Mouse (Mus musculus) heart, embryonic 15.5 days (tissue): ENCODE measurements at regions not wholly inside any gene's neighbourhood (a gene's known extent, or its start where the extent isn't known, plus 50 kb on each side); places are given as distances from the start of the nearest gene placed in this dataset.

Experiments used
- ATAC-seq: fragments of 200-750 bp; cut with Nextera tagmentation; replicated peaks from 2 replicates; pipeline ENCODE4 v1.8.0; 2017; ENCODE audit warnings: low read depth, moderate TSS enrichment; ENCODE audit not compliant: insufficient number of reproducible peaks, insufficient read depth, low FRiP score
- H3K27ac ChIP-seq: fragments of 300-500 bp; sonication (generic); 2 replicates; pipeline ENCODE4 v1.5.1; 2015; ENCODE audit warnings: mild to moderate bottlenecking, inconsistent platforms
- H3K27me3 ChIP-seq: fragments of 300-500 bp; sonication (generic); 2 replicates; pipeline ENCODE4 v1.6.1; 2015; ENCODE audit warnings: inconsistent platforms
- H3K36me3 ChIP-seq: fragments of 300-500 bp; sonication (generic); 2 replicates; pipeline ENCODE4 v1.6.1; 2015; ENCODE audit warnings: mild to moderate bottlenecking, inconsistent platforms
- H3K4me1 ChIP-seq: fragments of 300-500 bp; sonication (generic); replicated peaks from 2 replicates; pipeline ENCODE4 v1.6.1; 2015; ENCODE audit warnings: inconsistent platforms
- H3K4me2 ChIP-seq: fragments of 300-500 bp; sonication (generic); 2 replicates; pipeline ENCODE4 v1.6.1; 2015; ENCODE audit warnings: inconsistent platforms, mild to moderate bottlenecking, moderate library complexity
- H3K4me3 ChIP-seq: fragments of 300-500 bp; sonication (generic); 2 replicates; pipeline ENCODE4 v1.5.1; 2015; ENCODE audit warnings: mild to moderate bottlenecking, inconsistent platforms
- H3K9ac ChIP-seq: fragments of 300-500 bp; sonication (generic); 2 replicates; pipeline ENCODE4 v1.6.1; 2015; ENCODE audit warnings: mild to moderate bottlenecking, inconsistent platforms
- H3K9me3 ChIP-seq: fragments of 300-500 bp; sonication (generic); replicated peaks from 2 replicates; pipeline ENCODE4 v1.6.1; 2016; ENCODE audit warnings: inconsistent platforms
- WGBS: fragments of 180-500 bp; shearing (Covaris S2); methylation state at CpG from one replicate; pipeline ENCODE4 v1.1.7; 2015; ENCODE audit warnings: mixed read lengths; 5-methylcytosine and 5-hydroxymethylcytosine counted together

GRCm38 (mm10) chr9:47226476-47227271, 228.1 kb downstream of the Gm4791 start:
- H3K36me3 ChIP-seq, result no peaks in the 10 kb centered on the region
- no peaks in the 10 kb centered on the region for H3K4me1 ChIP-seq
- H3K27ac ChIP-seq, result no peak overlapping the region
- H3K4me3 ChIP-seq, result no peak overlapping the region
- H3K9ac ChIP-seq, result no peak overlapping the region
- H3K9me3 ChIP-seq, result no peaks in the 10 kb centered on the region
- no peak overlapping the region for H3K4me2 ChIP-seq
- H3K27me3 ChIP-seq, result 0 out of 2 replicates have a peak, but pooled peaks cover 4% of the 10 kb centered on the region
- ATAC-seq, result no peak
- WGBS, result 81% methylated on average over 16 of the region's 16 CpGs

- ATAC-seq, result no peak
- 72% methylated on average over 8 of the region's 8 CpGs for WGBS
These were observed 228.8 kb downstream of the Gm4791 start for GRCm38 (mm10) chr9:47227298-47227697.

GRCm38 (mm10) chr9:47228736-47229135, 230.2 kb downstream of the Gm4791 start:
- no peaks in the 10 kb centered on the region for H3K9me3 ChIP-seq
- 61% methylated on average over 5 of the region's 5 CpGs for WGBS
- H3K9ac ChIP-seq, result no peak overlapping the region
- H3K4me2 ChIP-seq, result no peak overlapping the region
- H3K36me3 ChIP-seq, result no peaks in the 10 kb centered on the region
- no peaks in the 10 kb centered on the region for H3K4me1 ChIP-seq
- no peak for ATAC-seq
- no peak overlapping the region for H3K27ac ChIP-seq
- no peak overlapping the region for H3K4me3 ChIP-seq
- H3K27me3 ChIP-seq, result 0 out of 2 replicates have a peak, but pooled peaks cover 4% of the 10 kb centered on the region

More at GRCm38 (mm10) chr9:47227298-47227697, 228.8 kb downstream of the Gm4791 start:
- Histone ChIP-seq H3K4me1 (no peaks in the 10 kb centered on the region), H3K36me3 (no peaks in the 10 kb centered on the region), H3K4me2 (no peak overlapping the region), H3K4me3 (no peak overlapping the region), H3K27me3 (0 out of 2 replicates have a peak, but pooled peaks cover 4% of the 10 kb centered on the region), H3K9me3 (no peaks in the 10 kb centered on the region), H3K27ac (no peak overlapping the region), H3K9ac (no peak overlapping the region)

- no peak for ATAC-seq
- Histone ChIP-seq H3K27me3 (0 out of 2 replicates have a peak, but pooled peaks cover 4% of the 10 kb centered on the region), H3K4me3 (no peak overlapping the region), H3K27ac (no peak overlapping the region), H3K9me3 (no peaks in the 10 kb centered on the region), H3K4me1 (no peaks in the 10 kb centered on the region), H3K9ac (no peak overlapping the region), H3K36me3 (no peaks in the 10 kb centered on the region), H3K4me2 (no peak overlapping the region)
- WGBS, result 80% methylated on average over 6 of the region's 6 CpGs
These were observed 230.8 kb downstream of the Gm4791 start for GRCm38 (mm10) chr9:47229296-47229695.

- Histone ChIP-seq H3K27ac (no peak overlapping the region), H3K4me3 (no peak overlapping the region)
- WGBS, result 90% methylated on average over 8 of the region's 8 CpGs
These were observed 242.4 kb downstream of the Gm4791 start for GRCm38 (mm10) chr9:47240950-47241349.

GRCm38 (mm10) chr9:47242051-47242450, 243.5 kb downstream of the Gm4791 start:
- Histone ChIP-seq H3K4me2 (no peak overlapping the region), H3K4me3 (no peak overlapping the region), H3K27me3 (no peaks in the 10 kb centered on the region), H3K9me3 (no peaks in the 10 kb centered on the region), H3K27ac (no peak overlapping the region), H3K9ac (no peak overlapping the region), H3K4me1 (no peaks in the 10 kb centered on the region), H3K36me3 (no peaks in the 10 kb centered on the region)
- ATAC-seq, result no peak
- 70% methylated on average over 6 of the region's 6 CpGs for WGBS

More at GRCm38 (mm10) chr9:47240950-47241349, 242.4 kb downstream of the Gm4791 start:
- H3K4me2 ChIP-seq, result no peak overlapping the region
- ATAC-seq, result no peak
- no peaks in the 10 kb centered on the region for H3K4me1 ChIP-seq
- H3K36me3 ChIP-seq, result no peaks in the 10 kb centered on the region
- no peak overlapping the region for H3K9ac ChIP-seq
- H3K9me3 ChIP-seq, result no peaks in the 10 kb centered on the region
- H3K27me3 ChIP-seq, result no peaks in the 10 kb centered on the region

- H3K4me1 ChIP-seq, result no peaks in the 10 kb centered on the region
- 46% methylated on average over 8 of the region's 8 CpGs for WGBS
- no peak for ATAC-seq
These were observed 244.0 kb downstream of the Gm4791 start for GRCm38 (mm10) chr9:47242526-47242925.

GRCm38 (mm10) chr9:47249029-47249428, 250.5 kb downstream of the Gm4791 start:
- Histone ChIP-seq H3K9me3 (no peaks in the 10 kb centered on the region), H3K27ac (no peak overlapping the region), H3K27me3 (no peaks in the 10 kb centered on the region), H3K4me3 (no peak overlapping the region), H3K36me3 (no peaks in the 10 kb centered on the region), H3K4me1 (no peaks in the 10 kb centered on the region), H3K4me2 (no peak overlapping the region), H3K9ac (no peak overlapping the region)
- WGBS, result 75% methylated on average over 3 of the region's 3 CpGs
- ATAC-seq, result no peak

More at GRCm38 (mm10) chr9:47242526-47242925, 244.0 kb downstream of the Gm4791 start:
- Histone ChIP-seq H3K9me3 (no peaks in the 10 kb centered on the region), H3K27me3 (no peaks in the 10 kb centered on the region), H3K4me3 (no peak overlapping the region), H3K27ac (no peak overlapping the region), H3K36me3 (no peaks in the 10 kb centered on the region), H3K9ac (no peak overlapping the region), H3K4me2 (no peak overlapping the region)

- 81% methylated on average over 2 of the region's 2 CpGs for WGBS
- H3K9ac ChIP-seq, result no peak overlapping the region
- H3K4me1 ChIP-seq, result no peaks in the 10 kb centered on the region
- H3K4me2 ChIP-seq, result no peak overlapping the region
- H3K9me3 ChIP-seq, result no peaks in the 10 kb centered on the region
- no peak overlapping the region for H3K4me3 ChIP-seq
- no peak for ATAC-seq
- H3K27ac ChIP-seq, result no peak overlapping the region
- H3K36me3 ChIP-seq, result no peaks in the 10 kb centered on the region
- H3K27me3 ChIP-seq, result no peaks in the 10 kb centered on the region
These were observed 252.6 kb downstream of the Gm4791 start for GRCm38 (mm10) chr9:47251160-47251559.

- Histone ChIP-seq H3K4me3 (no peak overlapping the region), H3K27me3 (no peaks in the 10 kb centered on the region), H3K36me3 (no peaks in the 10 kb centered on the region), H3K4me2 (no peak overlapping the region), H3K9ac (no peak overlapping the region), H3K27ac (no peak overlapping the region), H3K4me1 (no peaks in the 10 kb centered on the region), H3K9me3 (no peaks in the 10 kb centered on the region)
- ATAC-seq, result no peak
- WGBS, result 59% methylated on average over 13 of the region's 13 CpGs
These were observed 255.5 kb downstream of the Gm4791 start for GRCm38 (mm10) chr9:47253836-47254657.

GRCm38 (mm10) chr9:47265946-47266490, 264.0 kb upstream of the Cadm1 start:
- Histone ChIP-seq H3K9me3 (no peaks in the 10 kb centered on the region), H3K36me3 (no peaks in the 10 kb centered on the region), H3K4me3 (no peak overlapping the region), H3K4me1 (peaks cover 13% of the 10 kb centered on the region), H3K27ac (peak overlapping the region; percentile 27; the same call in 1 of the 2 replicates), H3K4me2 (no peak overlapping the region), H3K9ac (no peak overlapping the region), H3K27me3 (0 out of 2 replicates have a peak, but pooled peaks cover 5% of the 10 kb centered on the region)
- ATAC-seq, result peak; percentile 87
- WGBS, result 30% methylated on average over 9 of the region's 9 CpGs
